Mouse (Mus musculus) B cell, adult 2 months (primary cell): ENCODE results near the gene Mpg.

Experiments
- DNase-seq, 2 experiments: peaks; one replicate each; pipeline ENCODE4 v3.0.0; 2022

Mpg gene

DNA sequence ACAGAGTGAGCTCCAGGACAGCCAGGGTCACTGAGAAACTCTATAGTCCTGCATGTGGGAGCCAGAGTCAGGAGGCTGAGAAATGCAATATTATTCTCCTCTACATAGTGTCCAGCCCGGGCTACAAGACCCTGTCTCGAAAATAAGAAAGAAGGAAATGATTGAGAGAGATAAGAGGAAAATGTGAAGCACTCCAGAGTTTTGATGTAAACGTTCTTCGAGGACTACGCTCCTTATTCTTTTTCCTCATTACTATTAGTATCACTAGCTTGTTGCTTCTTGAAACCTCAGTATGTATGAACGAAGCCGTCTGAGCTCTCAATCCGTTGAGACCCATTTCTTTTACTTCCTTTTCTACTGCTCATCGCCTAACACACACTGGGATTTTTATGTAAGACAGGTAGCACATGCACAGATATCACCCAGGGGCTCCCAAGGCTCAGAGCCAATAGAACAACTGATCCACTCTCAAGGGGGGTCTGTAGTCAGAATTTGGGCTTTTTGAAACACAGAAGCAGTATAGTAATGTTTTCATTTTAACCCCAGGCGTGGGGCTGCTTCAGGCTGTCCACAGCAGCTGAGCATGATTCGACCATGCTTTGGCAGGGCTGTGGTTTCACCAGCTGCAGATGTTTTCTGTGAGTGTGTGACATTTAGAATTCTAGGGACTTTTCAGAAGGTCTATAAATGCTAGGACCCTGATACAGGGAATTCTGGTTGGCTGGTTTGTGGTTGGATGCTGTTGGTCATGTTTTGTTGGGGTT, 24.2 kb upstream of the Mpg start:
- no peak for DNase-seq

DNA sequence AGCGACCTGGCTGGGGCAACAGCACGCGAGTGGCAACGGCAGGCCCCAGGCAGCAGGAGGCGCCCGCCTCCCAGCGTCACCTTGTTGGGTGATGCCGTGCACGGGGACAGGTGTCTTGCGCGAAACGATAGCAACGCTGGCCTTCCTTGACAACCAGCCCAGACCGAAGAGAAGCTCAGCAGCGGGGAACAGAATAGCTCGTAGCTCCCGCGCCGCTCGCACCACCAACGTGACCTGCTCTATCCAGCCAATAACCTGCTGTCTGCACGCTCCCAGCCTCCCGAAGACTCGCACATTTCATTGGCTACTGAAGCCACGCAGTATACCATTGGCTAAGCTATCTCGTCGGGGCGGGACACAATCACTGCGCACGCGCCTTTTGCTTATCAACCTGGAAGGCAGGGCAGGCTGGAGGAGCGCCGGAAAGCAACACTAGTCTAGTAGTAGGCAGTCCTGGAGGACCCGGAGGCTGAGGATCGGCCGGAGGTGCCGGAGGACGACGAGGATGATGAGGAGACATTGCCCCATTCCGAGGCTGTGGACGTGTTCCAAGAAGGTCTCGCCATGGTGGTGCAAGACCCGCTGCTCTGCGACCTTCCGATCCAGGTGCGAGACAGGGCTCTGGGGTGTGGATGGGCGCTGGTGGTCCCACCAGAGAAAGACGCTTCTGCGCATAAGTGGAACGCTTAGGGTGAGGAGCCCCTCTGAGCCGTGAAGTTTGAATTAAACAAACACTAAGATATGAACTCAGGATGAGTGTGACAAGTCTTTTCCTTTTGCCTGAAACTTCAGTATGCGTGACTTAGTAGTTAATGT, 21.0 kb upstream of the Mpg start, which contains the start of gene Snrnp25:
Gene Snrnp25 (plus strand): TSS at position 358 of the 816 bp plus-strand sequence.
- DNase-seq, result peak; percentile 91 to 93

DNA sequence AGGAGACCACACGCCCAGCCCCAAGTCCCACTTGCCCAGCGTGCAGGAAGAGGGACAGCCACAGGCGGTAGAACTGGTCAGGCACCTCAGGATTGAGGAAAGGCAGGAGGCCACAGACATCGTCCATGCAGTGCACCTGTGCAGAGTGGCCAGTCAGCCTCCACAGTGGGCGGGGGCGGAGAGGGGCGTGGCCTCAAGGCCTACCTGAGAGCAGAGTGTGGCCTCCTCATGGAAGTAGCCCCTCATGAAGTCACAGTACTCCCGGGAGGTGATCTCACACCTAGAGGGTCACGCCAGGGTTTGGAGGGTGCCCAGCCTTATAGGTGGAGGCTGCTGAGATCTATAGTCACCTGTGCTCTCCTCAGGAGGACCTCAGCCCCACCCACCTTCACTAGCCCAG, 15.7 kb upstream of the Mpg start:
- no peak for DNase-seq

DNA sequence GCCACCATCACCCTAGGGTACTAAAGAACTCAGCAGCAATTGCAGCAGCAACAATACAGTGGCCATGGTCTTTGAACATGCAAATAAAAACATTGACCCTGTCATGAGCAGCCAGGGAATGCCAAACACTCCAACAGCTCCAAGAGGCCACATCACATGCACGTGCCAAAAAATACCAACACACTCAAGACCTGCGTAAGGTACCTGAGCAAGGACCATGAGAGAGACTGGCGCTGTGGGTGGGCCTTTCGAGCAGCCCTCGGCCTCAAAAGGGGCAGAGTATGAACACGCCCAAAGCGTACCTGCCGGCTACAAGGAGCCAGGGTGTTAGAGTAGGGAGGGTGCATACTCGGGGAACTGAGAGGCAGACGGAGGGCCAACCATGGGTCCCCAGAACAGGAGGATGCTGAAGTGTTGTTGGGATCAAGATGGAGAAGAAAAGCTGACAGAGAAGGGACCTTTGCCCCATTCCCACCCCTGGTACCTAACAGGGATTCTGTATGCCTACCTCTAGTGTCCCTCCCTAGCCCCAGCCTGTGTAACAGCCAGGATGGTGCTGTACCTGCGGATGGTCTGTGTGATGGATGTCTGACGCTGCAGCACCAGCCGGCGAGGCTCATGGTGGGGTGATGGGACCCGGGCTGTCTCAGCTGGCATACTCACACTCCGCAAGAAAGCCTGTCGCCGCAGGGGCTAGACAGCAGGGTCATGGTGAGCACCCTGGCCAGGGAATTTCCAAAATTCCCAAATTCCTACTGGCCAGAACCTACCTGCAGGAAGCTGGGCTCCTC, 10.7 kb upstream of the Mpg start:
- no peak for DNase-seq

DNA sequence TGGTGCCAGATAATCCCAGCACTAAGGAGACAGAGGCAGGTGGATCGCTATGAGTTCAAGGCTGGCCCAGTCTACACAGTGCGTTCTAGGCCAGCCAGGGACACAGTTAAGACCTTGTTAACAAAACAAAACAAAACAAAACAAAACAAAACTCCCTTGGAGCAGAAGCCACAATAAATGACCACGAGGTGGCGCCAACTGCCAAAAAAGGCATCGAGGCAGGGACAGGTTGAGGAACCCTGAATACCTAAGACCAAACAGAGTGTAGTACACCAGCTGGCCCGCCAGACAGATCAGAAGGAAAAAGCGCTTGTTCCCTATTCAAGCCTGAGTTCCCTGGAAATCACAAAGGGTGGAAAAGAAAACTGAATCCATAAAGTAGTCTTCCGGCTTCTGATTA, 9.5 kb upstream of the Mpg start:
- DNase-seq, result peak; percentile 84

DNA sequence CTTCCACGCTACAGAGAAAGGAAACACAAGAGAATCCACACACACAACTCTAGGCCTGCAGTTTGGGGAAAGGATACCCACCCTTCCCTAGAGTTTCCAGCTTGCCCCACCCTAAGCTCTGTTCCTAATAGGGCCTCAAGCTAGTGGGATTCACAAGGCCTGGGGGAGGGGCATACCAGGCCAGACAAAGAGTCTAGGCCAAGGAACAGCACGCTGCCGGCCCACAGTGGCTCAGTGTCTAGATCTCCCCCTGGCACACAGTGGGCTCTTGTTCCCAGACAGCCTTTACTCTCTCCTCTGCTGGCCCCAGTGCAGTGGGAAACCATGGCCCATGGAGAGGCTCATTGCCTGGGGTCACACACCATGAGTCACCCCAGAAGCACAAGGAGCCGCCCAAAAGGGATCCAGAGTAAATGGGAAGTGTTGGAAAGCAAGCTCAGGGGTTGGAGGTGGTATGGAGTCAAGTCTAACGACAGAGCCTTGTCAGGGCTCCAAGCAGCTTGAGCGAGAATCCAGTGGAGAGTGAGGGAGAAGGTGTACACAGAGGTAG, 7.7 kb upstream of the Mpg start:
- no peak for DNase-seq

DNA sequence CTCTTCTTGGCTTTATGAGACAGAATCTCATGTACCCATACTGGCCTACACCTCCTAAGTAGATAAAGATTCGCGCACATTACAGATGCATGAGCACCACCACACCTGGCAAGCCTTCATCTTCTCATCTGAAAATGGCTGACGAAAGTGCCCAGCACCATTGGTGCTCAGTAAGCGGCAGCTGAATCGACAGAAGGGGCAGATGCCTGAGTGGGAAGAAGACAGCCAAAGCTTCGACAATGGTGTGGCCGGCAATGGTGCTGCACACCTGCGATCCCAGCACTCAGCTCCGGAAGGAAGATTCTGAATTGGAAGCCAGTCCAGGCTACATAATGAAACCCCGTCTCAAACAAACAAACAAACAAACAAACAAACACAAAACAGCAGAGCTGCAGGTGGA, 7.0 kb upstream of the Mpg start:
- DNase-seq, result no peak

DNA sequence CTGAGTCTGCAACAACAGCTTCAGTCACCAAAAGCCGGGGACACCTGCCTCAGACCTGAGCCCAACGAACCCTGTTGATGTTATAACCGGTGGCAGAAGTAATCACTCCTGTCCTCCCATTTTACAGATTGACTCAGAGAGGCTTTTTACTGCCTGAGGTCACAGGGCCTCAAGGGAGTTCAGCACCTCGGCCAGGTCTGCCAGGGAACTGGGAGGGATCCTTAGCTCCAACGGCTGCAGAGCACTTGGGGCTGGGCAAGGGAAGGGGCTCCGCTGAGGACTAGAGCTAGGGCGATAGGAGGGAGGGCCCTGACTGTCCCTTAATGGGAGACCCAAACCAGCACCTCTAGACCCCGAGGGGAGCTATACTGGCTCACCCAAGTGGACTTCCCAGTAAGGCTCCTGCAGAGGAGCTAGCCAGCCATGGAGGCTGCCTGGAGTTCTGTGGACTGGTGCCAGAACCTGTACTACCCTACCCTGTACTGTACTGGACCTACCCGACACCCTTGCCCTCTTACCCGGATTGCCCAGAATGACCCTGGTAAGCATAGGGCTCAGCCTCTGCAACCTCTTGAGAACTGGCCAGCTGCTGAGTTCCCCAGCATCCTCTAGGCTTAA, 5.6 kb upstream of the Mpg start:
- DNase-seq, result peak in 1 of 2 experiments; percentile 34

DNA sequence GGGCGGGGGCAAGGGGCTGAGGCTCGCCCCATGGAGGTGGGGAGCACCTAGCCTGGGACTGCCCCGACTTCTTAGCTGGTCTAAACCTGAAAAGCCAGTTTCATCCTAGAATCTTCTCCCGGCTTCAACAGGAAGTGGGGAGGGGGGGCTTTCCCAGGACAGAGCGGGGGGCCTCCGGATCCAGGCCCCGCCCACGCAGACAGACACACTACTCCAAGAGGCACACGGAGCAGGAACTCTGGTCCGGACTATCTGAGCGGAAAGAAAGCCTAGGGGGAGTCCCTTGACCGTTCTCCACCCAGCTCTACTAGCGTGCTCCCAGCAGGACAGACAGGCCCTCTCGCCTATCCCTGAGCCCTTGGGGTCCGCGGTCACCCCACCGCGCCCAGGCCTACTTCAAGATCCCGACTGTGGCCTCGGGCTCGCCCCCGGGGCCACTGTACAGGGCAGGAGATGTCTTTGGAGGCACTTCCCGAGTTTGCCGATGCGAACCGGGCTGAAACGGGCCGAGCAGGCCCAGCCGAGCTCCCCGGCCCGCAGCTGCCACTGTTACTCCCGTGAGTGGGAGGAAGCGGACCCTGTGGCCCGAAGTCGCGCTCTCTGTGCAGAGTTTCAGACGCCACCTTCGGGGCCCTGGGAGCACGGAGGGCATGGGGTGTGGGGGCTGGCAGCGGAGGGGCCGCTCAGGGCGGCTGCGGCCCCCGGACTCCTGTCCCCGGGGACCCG, 4.9 kb upstream of the Mpg start:
- DNase-seq, result peak; percentile 49 to 54

DNA sequence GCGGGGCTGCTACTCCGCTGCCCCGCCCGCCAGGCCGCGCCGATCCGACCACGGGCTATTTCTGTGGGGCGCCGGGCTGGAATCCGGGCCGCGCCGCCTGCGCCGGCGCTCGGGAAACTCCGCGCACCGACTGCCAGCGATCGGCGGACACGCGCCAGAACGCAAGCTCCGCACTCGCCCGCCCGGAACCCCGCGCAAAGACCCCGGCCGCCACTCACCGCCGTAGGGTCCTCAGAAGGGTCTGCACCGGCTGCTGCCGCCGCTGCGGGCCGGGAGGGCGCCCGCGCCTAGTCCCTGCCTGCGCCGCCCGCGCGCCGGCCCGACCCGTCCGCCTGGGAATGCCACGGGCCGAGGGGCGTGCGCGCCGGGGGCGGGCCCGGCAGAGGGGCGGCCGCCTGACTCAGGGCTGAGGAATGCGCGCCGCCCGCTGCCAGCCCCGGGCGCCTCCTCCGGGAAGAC, 4.3 kb upstream of the Mpg start, which contains the start of gene Rhbdf1:
Gene Rhbdf1 (minus strand): TSS at position 350 of the 459 bp plus-strand sequence.
- DNase-seq, result no peak

DNA sequence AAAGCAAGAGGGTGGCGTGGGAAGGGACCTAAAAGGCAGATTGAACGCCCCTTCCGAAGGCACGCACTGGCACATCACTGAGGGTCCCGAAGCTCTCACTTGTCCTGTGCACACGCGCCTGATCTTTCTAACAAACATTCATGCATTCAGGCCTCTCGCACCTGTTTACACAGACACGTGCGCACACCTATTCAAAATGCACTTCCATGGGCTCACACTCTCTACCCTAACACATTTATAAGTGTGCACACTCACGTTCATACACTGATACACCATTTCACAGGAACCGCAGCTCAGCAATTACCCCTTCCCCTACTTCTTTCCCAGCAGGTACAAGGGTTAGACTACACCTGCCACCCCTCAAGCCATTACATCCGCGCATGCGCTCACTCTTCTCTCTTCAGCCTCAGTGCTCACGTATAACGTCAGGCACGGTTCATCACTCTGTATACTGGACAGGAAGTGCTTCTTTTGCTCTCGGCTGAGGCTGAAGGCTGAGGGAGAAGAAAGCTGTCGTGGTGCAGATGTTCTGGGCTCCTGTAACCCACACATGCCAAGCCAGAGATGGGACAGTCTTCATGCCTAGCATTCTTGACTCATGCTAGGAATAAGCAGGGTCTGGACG, 3.6 kb upstream of the Mpg start:
- DNase-seq, result peak; percentile 56 to 58

DNA sequence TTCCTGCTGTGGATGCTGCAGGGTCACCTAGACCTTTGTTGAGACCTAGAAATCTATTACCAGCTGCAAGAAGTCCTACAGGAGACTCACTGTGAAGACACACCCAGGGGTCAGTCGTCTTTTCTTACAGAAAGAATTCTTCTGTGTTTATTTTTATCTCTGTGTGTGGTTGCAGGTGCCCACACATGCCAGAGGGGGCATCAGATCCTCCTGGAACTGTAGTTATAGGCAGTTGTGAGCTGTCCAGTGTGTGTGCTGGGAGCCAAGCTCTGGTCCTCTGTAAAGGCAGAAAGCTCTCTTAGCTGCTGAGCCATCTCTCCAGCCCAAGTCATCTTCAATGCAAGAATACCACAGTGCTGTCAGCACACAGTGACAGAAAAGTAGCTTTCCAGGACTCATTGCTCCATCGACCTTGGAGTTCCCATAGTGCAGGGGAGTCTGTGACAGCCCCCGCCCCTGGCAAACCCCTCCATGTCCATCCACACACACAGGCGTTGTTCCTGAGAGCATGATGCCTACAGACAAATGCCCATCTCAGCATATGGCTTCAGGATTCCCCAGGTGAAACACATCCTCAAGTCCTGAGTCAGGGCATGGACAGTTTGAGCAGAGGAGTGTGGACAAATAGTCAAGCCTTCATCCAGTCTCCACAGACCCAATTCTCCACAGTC, 2.9 kb upstream of the Mpg start:
- DNase-seq, result no peak

DNA sequence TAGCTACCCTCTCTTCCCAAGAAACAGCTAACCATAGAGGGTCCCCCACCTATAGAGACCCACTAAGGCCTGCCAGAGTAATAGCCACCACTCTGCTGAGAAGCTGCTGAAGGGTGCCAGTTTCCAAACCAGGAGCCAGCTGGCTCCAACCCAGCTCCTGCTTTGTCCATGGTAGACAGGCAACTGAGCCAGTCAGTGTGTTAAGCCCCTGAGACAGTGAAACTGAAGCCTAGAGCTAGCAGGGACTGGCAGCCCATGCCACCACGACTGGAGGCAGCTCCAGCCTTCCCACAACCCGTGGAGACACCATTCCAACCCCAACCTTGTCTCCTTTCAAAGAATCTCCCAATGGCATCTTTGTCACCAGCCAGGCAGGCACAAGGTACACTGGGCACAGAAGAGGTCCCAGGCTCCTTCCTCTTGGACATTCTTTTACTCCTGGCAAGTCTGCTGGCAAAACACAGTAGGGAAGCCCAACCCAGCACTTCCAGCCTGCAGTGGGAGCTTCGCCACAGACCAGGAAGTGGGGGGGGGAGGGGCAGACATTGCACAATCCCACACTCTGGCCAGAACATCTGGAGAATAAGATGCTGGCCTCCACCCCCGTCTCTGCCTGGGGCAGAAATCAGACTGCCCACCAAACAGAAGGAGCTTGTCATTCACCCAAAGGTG, 1.7 kb upstream of the Mpg start:
- no peak for DNase-seq

DNA sequence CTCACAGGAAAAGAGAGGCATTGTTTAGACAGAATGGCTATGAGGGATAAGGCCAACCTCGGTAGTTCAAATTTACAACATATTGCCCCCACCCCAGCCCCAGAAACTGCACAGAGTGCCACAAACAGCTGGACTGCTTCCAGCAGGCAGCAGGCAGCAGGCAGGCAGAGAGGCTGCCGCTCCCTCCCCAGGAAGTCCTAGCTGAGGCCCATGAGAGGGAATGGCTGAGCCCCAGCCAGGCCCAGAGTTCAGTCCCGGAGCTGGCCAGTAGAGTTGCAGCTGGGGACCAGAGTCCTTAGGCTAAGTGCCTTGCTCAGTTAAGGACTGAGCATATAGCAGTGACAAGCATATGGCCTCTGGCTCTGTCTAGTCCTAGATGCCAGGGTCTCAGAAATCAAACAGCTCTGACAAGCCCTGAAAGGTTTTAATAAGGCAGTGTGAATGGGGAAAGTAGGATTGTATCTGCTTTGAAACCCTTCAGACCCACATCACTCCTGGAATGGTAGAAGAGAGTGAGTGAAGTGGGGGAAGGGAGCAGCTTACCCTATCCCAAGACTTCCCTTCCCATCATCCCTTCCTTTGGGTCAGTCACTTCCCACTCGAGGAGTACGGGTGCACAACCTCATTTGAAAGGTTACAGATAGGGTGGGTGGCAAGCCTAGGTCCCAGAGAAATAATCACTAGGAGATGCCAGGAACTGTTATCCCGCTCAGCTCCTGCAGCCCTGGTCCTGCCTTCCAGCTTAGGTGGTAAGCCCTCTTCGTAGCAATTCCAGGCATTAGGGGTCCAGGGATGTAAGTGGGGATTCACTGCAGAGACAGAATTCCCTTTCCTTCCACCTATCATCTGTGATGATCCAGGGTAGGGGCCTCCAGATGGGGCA, 842 bp upstream of the Mpg start:
- DNase-seq, result no peak

DNA sequence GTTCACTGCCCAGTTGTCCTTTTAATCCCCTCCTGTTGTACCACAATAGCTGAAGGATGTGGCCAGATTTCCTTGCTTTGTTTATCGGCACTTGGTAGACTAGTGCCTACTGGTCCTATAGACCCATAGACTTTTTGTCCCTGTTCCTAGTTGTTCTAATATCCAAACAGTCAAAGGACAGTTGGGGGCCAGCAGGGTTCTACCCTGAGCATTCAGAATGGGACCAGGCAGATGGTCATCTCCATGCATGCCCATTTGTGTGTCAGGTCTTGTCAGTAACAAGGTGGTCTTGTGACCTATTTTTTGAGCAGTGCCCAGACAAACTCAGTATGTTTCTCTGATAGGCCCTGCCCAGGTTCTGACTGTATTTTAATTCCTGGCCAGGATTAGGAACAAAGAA, 736 bp downstream of the Mpg start:
- DNase-seq, result no peak

DNA sequence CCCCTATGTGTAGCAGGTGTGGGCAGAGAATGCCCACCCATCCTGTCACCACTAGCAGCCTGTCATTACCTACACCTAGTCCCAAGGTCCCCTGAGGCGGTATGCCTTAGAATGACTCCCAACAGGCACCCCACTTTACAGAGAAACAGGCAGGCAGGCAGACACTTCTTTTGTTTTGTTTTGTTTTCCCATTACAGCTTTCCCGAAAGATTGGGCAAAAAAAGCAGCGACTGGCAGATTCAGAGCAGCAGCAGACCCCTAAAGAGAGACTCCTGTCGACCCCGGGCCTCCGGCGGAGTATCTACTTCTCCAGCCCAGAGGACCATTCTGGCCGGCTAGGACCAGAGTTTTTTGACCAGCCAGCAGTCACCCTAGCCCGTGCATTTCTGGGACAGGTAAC, 1.2 kb downstream of the Mpg start:
- no peak for DNase-seq

DNA sequence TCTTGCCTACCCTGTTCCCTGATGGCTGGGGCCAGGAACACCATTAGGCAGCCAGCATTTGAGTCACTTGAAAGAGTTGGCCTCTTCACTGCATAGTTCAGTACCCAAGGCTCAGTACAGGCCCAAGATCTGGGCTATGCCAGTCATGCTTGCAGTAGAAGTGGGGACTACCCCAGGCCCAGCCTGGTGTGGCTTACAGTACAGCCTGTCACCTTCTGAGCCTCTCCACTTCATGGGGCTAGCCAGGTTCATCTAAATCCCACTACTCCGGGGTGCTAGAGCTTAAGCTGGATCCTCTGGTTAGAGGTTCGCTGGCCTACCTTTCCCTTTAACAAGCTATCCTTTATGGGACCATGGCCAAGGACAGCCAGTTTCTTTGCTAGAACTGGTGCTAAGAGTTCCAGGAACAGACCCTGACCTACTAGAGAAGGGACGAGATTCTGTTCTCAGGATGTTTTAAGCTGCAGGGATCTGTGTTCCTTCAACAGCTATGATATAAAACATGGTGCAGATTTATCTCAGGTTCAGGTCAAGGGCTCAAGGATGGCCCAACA, 2.1 kb downstream of the Mpg start:
- DNase-seq, result no peak

DNA sequence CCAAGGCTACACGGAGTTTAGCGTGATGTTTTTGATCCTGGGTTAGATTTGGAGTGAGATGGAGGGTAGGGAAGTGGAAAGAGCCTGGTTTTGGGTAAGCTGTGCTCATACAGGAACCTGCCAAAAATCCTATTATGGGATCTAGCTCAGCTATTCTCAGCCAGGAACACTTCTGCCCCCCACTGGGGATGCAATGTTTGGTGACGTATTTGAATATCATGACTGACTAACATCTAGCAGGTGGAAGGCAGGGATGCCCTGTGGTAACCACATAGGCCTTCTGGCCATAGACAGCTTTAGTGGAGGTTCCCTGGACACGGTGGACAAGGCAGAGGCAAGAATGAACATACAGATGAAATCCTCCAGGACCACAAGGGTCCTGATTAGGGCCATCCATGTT, 3.9 kb downstream of the Mpg start:
- DNase-seq, result no peak

DNA sequence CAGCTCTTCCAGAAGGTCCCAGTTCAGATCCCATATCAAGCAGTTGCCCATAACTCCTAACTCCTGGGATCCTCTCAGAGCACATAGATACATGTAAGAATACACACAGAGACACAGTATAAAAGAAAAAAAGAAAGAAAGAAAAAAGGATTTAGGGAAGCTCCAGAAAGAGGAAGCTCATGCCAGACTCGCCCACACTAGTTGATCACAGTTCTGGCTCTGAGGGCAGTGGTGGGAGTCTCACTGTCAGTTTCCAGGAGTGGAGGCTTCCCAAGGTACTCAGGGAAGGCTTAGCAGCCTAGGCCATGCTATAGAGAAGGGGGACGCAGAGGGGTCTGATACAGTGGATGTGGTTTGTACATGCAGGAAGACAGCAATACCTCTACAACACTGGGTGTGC, 4.8 kb downstream of the Mpg start:
- no peak for DNase-seq
